Mouse (Mus musculus) neural tube, embryonic 12.5 days (tissue): ENCODE results near the gene Zbtb1. TPM values are rescaled to one million over a fixed set of nuclear protein-coding genes. Genes with fewer than 3 reads are reported as not detected.

Experiments
- ATAC-seq: fragments of 200-750 bp; cut with Nextera tagmentation; 2 replicates; pipeline ENCODE4 v1.8.0; 2017; ENCODE audit warnings: low read depth, mild to moderate bottlenecking, moderate TSS enrichment, moderate library complexity; ENCODE audit not compliant: low FRiP score
- H3K27ac ChIP-seq: fragments of 300-500 bp; sonication (generic); 2 replicates; pipeline ENCODE4 v1.5.1; 2016
- H3K27me3 ChIP-seq: fragments of 300-500 bp; sonication (generic); replicated peaks from 2 replicates; pipeline ENCODE4 v1.6.1; 2016; ENCODE audit warnings: mild to moderate bottlenecking
- H3K36me3 ChIP-seq: fragments of 300-500 bp; sonication (generic); 2 replicates; pipeline ENCODE4 v1.6.1; 2016; ENCODE audit warnings: mild to moderate bottlenecking
- H3K4me1 ChIP-seq: fragments of 300-500 bp; sonication (generic); 2 replicates; pipeline ENCODE4 v1.6.1; 2016
- H3K4me2 ChIP-seq: fragments of 300-500 bp; sonication (generic); replicated peaks from 2 replicates; pipeline ENCODE4 v1.6.1; 2016; ENCODE audit warnings: mild to moderate bottlenecking
- H3K4me3 ChIP-seq: fragments of 300-500 bp; sonication (generic); 2 replicates; pipeline ENCODE4 v1.5.1; 2016
- H3K9ac ChIP-seq: fragments of 300-500 bp; sonication (generic); 2 replicates; pipeline ENCODE4 v1.6.1; 2016; ENCODE audit warnings: mild to moderate bottlenecking
- H3K9me3 ChIP-seq: fragments of 300-500 bp; sonication (generic); 2 replicates; pipeline ENCODE4 v1.6.1; 2016; ENCODE audit warnings: mild to moderate bottlenecking
- WGBS: fragments of 180-500 bp; shearing (Covaris S2); methylation state at CpG from one replicate; pipeline ENCODE4 v1.1.7; 2016; 5-methylcytosine and 5-hydroxymethylcytosine counted together
- polyA plus RNA-seq: library from polyadenylated mRNA; unstranded; fragments of >200 nt; fragmentation: Nextera tagmentation; extraction: Ambion mirVana; gene quantifications from 2 replicates; pipeline ENCODE4 v1.2.1, GENCODE M21; 2016

The Zbtb1 gene
- polyA plus RNA-seq: 7.0 and 7.1 TPM in 2 replicates

DNA sequence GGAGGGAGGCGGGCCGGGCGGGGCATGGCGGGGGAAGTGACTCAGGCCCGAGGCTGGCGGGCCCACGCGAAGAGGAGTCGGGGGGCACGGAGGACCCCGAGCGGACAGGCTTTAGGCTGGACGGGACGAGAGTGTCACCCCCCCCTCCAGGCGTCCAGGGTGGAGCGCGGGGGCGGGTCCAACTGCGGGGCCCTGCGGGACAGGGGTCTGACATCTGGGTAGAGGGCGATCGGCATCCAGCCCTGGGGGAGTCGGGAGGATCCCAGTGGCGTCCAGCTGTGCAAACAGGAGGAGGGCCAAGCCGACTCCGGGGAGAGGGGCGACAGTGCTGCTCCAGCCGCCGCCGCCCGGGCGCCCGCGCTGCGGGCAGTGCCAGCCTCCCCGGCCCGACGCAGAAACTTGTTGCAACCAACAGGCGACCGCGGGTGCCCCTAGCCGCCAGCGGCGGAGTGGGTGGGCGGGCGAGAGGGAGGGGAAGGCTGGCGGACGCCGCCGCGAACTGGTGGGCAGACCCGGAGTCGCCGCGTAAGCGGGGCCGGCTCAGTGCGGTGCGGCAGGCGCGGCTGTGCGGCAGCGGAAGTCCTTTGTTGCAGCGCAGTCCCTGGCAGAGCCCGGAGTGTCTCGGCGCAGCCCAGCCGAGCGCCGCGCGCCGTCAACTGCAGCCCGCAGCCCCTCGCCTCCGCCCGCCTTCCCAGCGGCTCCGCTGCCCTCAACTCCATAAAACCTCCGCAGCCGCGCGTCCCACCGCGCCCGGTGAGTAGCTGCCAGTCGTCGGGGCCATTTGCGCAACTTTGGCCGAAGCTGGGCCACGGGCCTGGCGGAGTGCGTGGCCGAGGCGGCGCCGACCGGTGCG is at the start of gene Zbtb1:
Gene Zbtb1 (plus strand): TSS at position 289 of the 853 bp plus-strand sequence.
- peak within 1 kb of the TSS; percentile 87 for H3K4me2 ChIP-seq
- no peaks in the 10 kb centered on the region for H3K36me3 ChIP-seq
- no peaks in the 10 kb centered on the region for H3K9me3 ChIP-seq
- under 1% methylated on average over 93 of the region's 99 CpGs for WGBS
- H3K27ac ChIP-seq: peak within 1 kb of the TSS; percentile 95
- peak within 1 kb of the TSS; percentile 97 for H3K9ac ChIP-seq
- H3K27me3 ChIP-seq: no peaks in the 10 kb centered on the region
- ATAC-seq: peak; percentile 59
- H3K4me1 ChIP-seq: peaks cover 36% of the 10 kb centered on the region
- peak within 1 kb of the TSS; percentile 86 for H3K4me3 ChIP-seq

DNA sequence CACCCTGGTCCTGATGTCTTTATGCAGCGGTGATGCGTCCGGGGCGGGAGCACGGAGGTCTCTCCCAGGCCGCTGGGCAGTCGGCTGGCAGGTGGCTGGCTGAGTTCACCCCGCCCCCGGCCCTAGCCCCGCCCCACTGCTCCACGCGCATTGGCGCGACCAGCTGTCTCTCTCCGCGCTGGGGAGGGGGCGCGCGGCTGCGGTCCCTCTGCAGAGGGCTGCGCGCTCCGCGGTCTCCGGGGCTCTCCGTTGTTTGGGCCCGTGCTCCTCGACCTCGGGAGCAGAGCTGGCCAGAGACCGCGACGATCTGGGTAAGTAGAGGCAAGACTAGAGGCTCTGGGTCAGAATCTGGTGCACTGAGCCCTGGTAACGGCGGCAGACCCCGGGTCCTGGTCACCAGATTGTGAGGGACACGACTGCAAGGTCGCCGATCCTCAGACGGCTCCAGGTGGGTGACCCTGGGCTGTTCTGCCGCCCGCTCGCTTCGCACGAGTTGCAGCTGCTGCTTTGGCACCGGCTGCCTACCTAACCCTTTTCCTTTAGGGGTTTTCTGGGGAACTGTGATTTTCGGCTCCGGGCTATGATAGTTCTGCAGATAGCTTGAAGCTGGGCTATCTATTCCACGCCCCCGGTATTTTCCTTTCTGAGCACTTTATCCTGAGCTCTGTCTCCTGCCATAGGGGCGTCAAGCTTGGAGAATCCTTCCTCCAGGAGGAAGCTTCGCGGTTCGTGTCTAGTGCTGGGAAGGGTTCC is 45.2 kb upstream of the Zbtb1 start, which contains the start of gene Akap5:
Gene Akap5 (plus strand): TSS at position 213 of the 753 bp plus-strand sequence.
- Histone ChIP-seq H3K4me3 (peak within 1 kb of the TSS; percentile 45), H3K27me3 (no peaks in the 10 kb centered on the region), H3K36me3 (peaks cover 6% of the 10 kb centered on the region; the same call in 1 of the 2 replicates), H3K27ac (no peak within 1 kb of the TSS), H3K9me3 (no peaks in the 10 kb centered on the region), H3K9ac (peak within 1 kb of the TSS; percentile 57), H3K4me1 (0 out of 2 replicates have a peak, but pooled peaks cover 6% of the 10 kb centered on the region), H3K4me2 (peak within 1 kb of the TSS; percentile 75)
- 2% methylated on average over 53 of the region's 53 CpGs for WGBS
- peak; percentile 97 for ATAC-seq

DNA sequence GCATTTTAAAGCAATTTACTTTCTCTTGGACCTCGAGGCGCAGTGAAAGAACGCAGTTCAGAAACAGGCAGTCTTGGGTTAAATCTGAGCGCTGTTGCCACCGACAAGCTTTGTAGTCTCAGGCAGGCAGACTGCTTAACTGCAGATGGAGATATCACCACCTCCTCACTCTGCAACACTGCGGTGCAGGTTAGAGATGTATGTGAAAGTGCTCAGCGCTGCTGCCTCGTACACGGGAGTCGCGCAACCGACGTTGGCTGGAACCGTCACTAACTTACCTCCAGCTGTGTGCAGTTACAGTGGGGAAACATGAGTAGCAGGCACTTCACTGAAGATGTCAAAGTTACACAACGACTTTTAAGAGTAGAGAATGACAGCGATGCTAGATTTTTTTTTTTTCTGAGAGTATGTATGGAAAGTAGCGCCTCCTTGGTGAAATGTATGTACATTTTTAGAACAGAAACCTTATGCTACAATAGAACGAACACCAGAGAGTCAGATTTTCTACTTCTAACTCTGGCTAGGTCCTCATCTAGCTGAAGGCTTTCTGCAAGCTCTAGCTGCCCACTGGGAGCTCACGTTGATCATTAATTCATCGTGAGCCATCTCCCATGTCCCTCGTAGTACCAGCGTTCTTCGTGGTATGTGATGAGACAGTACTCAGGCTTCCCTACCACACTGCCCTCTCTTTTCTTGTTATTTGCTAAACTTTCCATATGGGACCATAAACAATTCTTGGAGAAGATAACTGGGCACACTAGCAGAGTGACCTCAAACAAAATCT is 43.4 kb upstream of the Zbtb1 start:
- ATAC-seq: no peak
- no peak overlapping the region for H3K9ac ChIP-seq
- no peaks in the 10 kb centered on the region for H3K27me3 ChIP-seq
- peaks cover 9% of the 10 kb centered on the region; the same call in 1 of the 2 replicates for H3K36me3 ChIP-seq
- H3K4me2 ChIP-seq: no peak overlapping the region
- H3K9me3 ChIP-seq: no peaks in the 10 kb centered on the region
- no peak overlapping the region for H3K4me3 ChIP-seq
- WGBS: 91% methylated on average over 23 of the region's 23 CpGs
- H3K27ac ChIP-seq: no peak overlapping the region
- H3K4me1 ChIP-seq: 0 out of 2 replicates have a peak, but pooled peaks cover 6% of the 10 kb centered on the region

DNA sequence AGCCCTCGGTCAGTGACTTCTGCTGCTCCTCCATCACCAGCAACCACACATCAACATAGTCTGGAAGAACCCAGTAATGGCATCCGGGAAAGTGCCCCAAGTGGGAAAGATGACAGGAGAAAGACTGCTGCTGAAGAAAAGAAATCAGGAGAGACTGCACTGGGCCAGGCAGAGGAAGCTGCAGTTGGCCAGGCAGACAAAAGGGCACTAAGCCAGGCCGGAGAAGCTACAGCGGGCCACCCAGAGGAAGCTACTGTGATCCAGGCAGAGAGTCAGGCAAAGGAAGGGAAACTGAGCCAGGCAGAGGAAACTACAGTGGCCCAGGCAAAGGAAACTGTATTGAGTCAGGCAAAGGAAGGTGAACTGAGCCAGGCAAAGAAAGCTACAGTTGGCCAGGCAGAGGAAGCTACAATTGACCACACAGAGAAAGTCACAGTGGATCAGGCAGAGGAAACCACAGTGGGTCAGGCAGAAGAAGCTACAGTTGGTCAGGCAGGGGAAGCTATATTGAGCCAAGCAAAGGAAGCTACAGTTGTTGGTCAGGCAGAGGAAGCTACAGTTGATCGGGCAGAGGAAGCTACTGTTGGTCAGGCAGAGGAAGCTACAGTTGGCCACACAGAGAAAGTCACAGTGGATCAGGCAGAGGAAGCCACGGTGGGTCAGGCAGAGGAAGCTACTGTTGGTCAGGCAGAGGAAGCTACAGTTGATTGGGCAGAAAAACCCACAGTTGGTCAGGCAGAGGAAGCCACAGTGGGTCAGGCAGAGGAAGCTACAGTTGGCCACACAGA is 41.3 kb upstream of the Zbtb1 start:
- H3K4me1 ChIP-seq: 0 out of 2 replicates have a peak, but pooled peaks cover 6% of the 10 kb centered on the region
- no peaks in the 10 kb centered on the region for H3K27me3 ChIP-seq
- peaks cover 9% of the 10 kb centered on the region; the same call in 1 of the 2 replicates for H3K36me3 ChIP-seq
- H3K27ac ChIP-seq: no peak overlapping the region
- no peak overlapping the region for H3K9ac ChIP-seq
- WGBS: 93% methylated on average over 6 of the region's 6 CpGs
- ATAC-seq: no peak
- H3K4me2 ChIP-seq: no peak overlapping the region
- no peak overlapping the region for H3K4me3 ChIP-seq
- H3K9me3 ChIP-seq: no peaks in the 10 kb centered on the region

DNA sequence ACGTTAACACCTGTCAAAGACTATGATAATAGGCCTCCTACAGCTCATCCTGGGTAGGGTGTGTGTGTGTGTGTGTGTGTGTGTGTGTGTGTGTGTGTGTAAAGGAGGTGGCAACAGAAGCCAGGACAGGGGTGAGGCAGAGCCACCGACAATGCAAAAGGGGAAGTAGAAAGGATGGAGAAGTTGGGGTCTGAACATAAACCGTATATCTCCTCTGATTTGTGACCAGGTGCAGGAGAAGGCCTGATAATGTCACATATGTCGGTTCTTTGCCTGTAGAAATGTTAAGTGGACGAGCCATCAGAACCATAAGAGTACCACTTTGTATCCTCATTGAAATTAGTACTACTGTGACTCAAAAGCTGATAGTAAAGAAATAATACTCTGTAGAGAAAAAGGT is 36.4 kb upstream of the Zbtb1 start:
- Histone ChIP-seq H3K4me3 (no peak overlapping the region), H3K27me3 (no peaks in the 10 kb centered on the region), H3K9ac (no peak overlapping the region), H3K27ac (no peak overlapping the region), H3K9me3 (no peaks in the 10 kb centered on the region), H3K4me1 (no peaks in the 10 kb centered on the region), H3K4me2 (no peak overlapping the region), H3K36me3 (peaks cover 4% of the 10 kb centered on the region; the same call in 1 of the 2 replicates)
- no peak for ATAC-seq
- 92% methylated on average over 5 of the region's 5 CpGs for WGBS

DNA sequence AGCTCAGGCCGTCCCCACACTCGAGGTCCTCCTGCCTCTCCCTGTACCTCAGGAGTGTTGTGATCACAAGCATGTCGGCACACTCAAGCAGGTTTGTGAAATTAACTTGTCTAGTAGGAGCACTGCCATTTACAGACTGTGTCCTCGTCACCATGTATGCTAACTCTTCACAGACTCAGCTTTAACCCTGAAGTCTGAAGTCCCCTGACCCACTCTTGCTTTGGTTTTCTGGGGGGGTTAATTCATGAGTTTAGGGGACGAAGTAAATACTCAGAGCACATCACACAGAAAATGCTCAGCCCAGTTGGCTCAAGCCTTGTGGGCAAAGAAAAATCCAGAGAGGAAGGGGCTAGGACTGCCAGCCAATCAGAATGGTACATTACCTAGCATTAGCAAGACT is 34.4 kb upstream of the Zbtb1 start:
- H3K4me1 ChIP-seq: no peaks in the 10 kb centered on the region
- no peak overlapping the region for H3K4me3 ChIP-seq
- H3K9ac ChIP-seq: no peak overlapping the region
- H3K4me2 ChIP-seq: no peak overlapping the region
- H3K9me3 ChIP-seq: no peaks in the 10 kb centered on the region
- H3K36me3 ChIP-seq: peaks cover 3% of the 10 kb centered on the region; the same call in 1 of the 2 replicates
- 87% methylated on average over 5 of the region's 5 CpGs for WGBS
- no peaks in the 10 kb centered on the region for H3K27me3 ChIP-seq
- ATAC-seq: no peak
- no peak overlapping the region for H3K27ac ChIP-seq

DNA sequence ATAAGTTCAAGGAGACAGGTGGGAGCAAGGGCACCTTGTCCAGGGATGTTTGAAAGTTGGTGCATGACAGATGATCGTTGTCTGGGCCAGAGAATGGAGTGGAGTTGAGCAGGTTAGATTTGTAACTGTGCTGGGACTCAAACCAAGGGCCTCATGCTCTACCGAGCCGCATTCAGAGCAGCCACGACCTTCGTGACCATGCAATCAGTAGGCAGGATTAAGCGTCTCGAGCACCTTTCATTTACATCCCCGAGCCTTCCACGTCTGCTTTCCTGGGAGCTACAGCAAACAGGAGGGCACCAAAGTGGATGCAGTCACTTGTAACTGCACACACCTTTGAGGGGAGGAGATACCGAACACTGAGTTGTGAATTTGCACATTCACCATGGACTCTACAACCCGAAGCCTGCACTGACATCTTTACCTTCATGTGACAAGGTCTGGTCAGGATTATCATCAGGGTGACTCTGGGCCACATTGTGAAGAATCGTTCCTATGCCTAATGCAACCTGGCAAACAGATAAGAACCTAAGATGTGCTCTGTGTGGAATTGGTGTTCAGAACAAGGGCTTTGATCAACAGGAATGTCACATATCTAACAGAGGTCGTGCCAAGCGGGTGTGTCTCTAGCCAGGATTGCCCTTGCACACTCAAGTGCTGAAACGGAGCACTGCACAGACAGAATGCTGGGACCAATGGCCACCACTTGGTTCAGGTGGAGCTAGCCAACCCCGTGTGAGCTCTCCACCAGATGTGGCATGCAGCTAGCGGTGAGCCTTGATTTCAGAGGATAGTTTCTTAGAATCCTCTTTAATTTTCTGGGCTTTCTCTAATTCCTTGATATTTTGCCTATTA is 33.7 kb upstream of the Zbtb1 start:
- H3K27me3 ChIP-seq: no peaks in the 10 kb centered on the region
- no peak for ATAC-seq
- 87% methylated on average over 17 of the region's 17 CpGs for WGBS
- no peaks in the 10 kb centered on the region for H3K9me3 ChIP-seq
- H3K4me2 ChIP-seq: no peak overlapping the region
- H3K36me3 ChIP-seq: no peaks in the 10 kb centered on the region
- H3K27ac ChIP-seq: no peak overlapping the region
- H3K4me3 ChIP-seq: no peak overlapping the region
- no peak overlapping the region for H3K9ac ChIP-seq
- H3K4me1 ChIP-seq: no peaks in the 10 kb centered on the region

DNA sequence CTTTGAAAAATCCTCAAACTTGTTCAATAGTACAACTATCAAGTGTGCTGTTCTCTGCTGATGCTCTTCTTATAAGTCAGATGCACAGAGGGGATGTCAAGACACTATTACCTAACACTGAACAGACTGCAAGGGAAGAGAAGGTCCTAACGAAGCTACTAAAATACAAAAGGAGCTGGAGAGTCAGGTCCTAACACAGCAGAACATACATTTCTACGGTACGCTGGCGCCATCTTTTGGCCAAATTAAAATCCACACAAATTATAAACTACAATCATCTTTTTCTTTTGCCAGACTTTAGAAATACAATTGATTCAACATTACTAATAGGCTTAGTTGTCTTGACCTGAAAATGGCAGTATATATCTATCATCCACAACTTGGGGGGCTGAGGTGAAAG is 29.0 kb upstream of the Zbtb1 start:
- no peak for ATAC-seq
- Histone ChIP-seq H3K27ac (no peak overlapping the region), H3K9ac (no peak overlapping the region), H3K27me3 (no peaks in the 10 kb centered on the region), H3K4me2 (no peak overlapping the region), H3K4me1 (no peaks in the 10 kb centered on the region), H3K36me3 (no peaks in the 10 kb centered on the region), H3K9me3 (no peaks in the 10 kb centered on the region), H3K4me3 (no peak overlapping the region)
- 8% methylated on average over 4 of the region's 4 CpGs for WGBS

DNA sequence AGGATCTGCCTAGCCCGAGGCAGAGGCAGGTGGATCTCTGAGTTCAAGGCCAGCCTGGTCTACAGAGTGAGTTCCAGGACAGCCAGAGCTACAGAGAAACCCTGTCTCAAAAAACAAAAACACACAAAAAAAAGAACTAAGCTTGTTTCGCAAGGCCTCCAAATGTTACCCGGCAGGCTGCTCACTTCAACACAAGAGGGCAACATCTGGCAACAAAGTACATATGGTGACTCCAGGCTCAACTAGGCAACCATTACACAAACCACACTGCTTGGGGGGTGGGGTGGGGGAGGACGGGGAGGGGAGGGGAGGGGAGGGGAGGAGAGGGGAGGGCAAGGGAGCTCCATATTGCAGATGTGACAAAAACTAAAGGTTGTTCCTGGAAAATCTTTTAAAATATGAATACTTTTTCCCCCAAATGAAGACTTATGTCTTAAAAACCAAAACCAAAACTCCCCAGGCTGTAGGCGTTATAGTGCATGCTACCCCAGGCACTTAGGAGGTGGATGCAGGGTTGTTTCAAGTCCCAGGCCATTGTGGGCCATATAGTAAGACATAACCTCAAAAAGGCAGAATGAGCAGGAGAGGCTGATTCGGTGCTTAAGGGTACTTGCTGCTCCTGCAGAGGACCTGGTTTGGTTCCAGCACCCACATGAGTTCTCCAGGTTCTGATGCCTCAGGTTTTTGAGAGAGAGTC is 24.2 kb upstream of the Zbtb1 start:
- Histone ChIP-seq H3K9ac (no peak overlapping the region), H3K4me2 (no peak overlapping the region), H3K27ac (no peak overlapping the region), H3K4me3 (no peak overlapping the region), H3K36me3 (peaks cover 18% of the 10 kb centered on the region), H3K4me1 (no peaks in the 10 kb centered on the region), H3K27me3 (no peaks in the 10 kb centered on the region), H3K9me3 (no peaks in the 10 kb centered on the region)
- ATAC-seq: no peak
- WGBS: 77% methylated on average over 6 of the region's 6 CpGs

DNA sequence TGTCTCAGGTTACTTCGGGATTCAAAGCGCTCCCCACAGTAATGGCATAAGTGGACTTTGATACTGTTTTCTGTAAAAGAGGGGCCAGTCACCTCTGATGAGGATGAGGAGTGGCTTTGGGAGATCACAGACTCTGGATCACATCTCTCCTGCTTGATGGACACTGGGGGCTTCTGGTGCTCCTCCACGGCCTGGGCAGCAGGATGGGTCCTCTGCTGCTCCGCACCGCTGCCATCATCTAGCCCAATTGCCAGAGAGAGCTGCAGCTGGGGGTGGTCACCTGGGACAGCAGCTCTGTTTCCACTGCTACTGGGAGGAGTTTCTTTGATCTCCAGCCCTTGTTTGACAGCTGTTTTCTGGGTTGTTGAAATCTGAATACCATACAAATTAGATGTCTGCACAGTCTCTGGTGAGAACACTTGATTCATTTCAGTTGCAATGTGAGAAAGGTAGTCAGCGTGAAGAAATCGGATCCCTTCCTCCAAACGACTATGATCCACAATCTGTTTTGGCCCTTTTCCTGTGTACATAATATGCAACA is 20.3 kb upstream of the Zbtb1 start:
- 86% methylated on average over 8 of the region's 8 CpGs for WGBS
- no peak for ATAC-seq
- Histone ChIP-seq H3K36me3 (peaks cover 20% of the 10 kb centered on the region), H3K4me2 (no peak overlapping the region), H3K27ac (no peak overlapping the region), H3K4me1 (no peaks in the 10 kb centered on the region), H3K4me3 (no peak overlapping the region), H3K27me3 (no peaks in the 10 kb centered on the region), H3K9me3 (no peaks in the 10 kb centered on the region), H3K9ac (no peak overlapping the region)
